Comparison of ENCODE assay signal across 38 mouse cellular contexts in the genomic region with DNA sequence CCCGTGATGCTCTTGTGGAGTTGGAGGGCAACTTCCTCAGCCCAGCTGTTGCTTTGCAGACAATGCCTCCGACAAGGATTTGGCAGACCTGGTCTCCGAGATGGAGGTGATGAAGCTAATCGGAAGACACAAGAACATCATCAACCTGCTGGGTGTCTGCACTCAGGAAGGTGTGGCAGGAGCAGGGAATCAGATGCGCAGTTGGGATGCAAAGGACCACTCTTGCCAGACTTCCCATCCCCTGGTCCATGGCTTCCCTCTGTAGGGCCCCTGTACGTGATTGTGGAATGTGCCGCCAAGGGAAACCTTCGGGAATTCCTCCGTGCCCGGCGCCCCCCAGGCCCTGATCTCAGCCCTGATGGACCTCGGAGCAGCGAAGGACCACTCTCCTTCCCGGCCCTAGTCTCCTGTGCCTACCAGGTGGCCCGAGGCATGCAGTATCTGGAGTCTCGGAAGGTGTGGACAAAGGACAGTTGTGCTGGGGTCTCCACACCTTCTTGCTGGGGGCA. TPM values are rescaled to one million over a fixed set of nuclear protein-coding genes. Genes with fewer than 3 reads are reported as not detected.
"Had no signal": no experiment of that assay in that cellular context is flagged by ENCODE, and none has a peak within 500 bp of the region (broad histone marks: within the 10 kb centered on the region; RNA-seq: fewer than 3 reads in every experiment).

No protein-coding gene starts in this region.

- DNase-seq: cerebellum, adult 9-10 months; cerebellum, adult 9-11 months; cerebellum, postnatal 10 days; cerebellum, postnatal 14 days; cerebellum, postnatal 25 days; cerebellum, postnatal 36 days; embryo, embryonic 11 days; forebrain, postnatal 0 days; gastrocnemius, adult 2 months; gastrocnemius, postnatal 10 days; gastrocnemius, postnatal 14 days; gastrocnemius, postnatal 25 days; gastrocnemius, postnatal 36 days; heart, adult 18-20 months; heart, adult 2 months had no signal

- H3K36me3 ChIP-seq: embryonic facial prominence, embryonic 10.5 days; embryonic facial prominence, embryonic 12.5 days; embryonic facial prominence, embryonic 13.5 days; embryonic facial prominence, embryonic 15.5 days; forebrain, embryonic 10.5 days; forebrain, embryonic 12.5 days; forebrain, embryonic 15.5 days had no signal

- H3K27me3 ChIP-seq: embryonic facial prominence, embryonic 12.5 days; embryonic facial prominence, embryonic 13.5 days; embryonic facial prominence, embryonic 15.5 days; forebrain, embryonic 12.5 days; forebrain, embryonic 13.5 days; forebrain, embryonic 15.5 days had no signal

- H3K4me2 ChIP-seq: embryonic facial prominence, embryonic 12.5 days; embryonic facial prominence, embryonic 13.5 days; embryonic facial prominence, embryonic 15.5 days; forebrain, embryonic 12.5 days; forebrain, embryonic 13.5 days; forebrain, embryonic 15.5 days had no signal

- H3K27ac ChIP-seq: embryonic facial prominence, embryonic 10.5 days; embryonic facial prominence, embryonic 12.5 days; embryonic facial prominence, embryonic 13.5 days; embryonic facial prominence, embryonic 15.5 days; forebrain, embryonic 10.5 days; forebrain, embryonic 12.5 days; forebrain, embryonic 13.5 days; forebrain, embryonic 15.5 days; gastrocnemius, adult 2 months; heart, adult 2 months had no signal

- H3K9me3 ChIP-seq: embryonic facial prominence, embryonic 12.5 days; embryonic facial prominence, embryonic 13.5 days; embryonic facial prominence, embryonic 15.5 days; forebrain, embryonic 12.5 days; forebrain, embryonic 15.5 days had no signal

- ATAC-seq: forebrain, embryonic 13.5 days; forebrain, embryonic 14.5 days; forebrain, embryonic 15.5 days; forebrain, embryonic 16.5 days; forebrain, postnatal 0 days had no signal

- H3K9ac ChIP-seq: embryonic facial prominence, embryonic 12.5 days; embryonic facial prominence, embryonic 13.5 days; embryonic facial prominence, embryonic 15.5 days; forebrain, embryonic 12.5 days; forebrain, embryonic 13.5 days; forebrain, embryonic 15.5 days; forebrain, postnatal 0 days had no signal

- H3K4me3 ChIP-seq: embryonic facial prominence, embryonic 10.5 days; embryonic facial prominence, embryonic 12.5 days; embryonic facial prominence, embryonic 13.5 days; embryonic facial prominence, embryonic 15.5 days; erythroblast, embryonic 14.5 days; forebrain, embryonic 10.5 days; forebrain, embryonic 12.5 days; forebrain, embryonic 13.5 days; forebrain, embryonic 15.5 days; gastrocnemius, adult 2 months; heart, adult 2 months had no signal

RNA-seq across cellular contexts. Expression of a gene that starts 13.4 kb away (rescaled TPM):
- total RNA-seq: common myeloid progenitor, adult 5-6 weeks; granulocyte monocyte progenitor cell, adult 5-6 weeks had no signal

RNA-seq across cellular contexts. Expression of a gene that starts 32.5 kb away (rescaled TPM):
- total RNA-seq: common myeloid progenitor, adult 5-6 weeks; forebrain, postnatal 0 days; gastrocnemius, adult 18-20 months; gastrocnemius, adult 2 months; gastrocnemius, adult 8-10 months; gastrocnemius, postnatal 10 days; gastrocnemius, postnatal 14 days; gastrocnemius, postnatal 25 days; gastrocnemius, postnatal 36 days; gastrocnemius, postnatal 4 days; granulocyte monocyte progenitor cell, adult 5-6 weeks; heart, adult 18-20 months; heart, adult 2 months; heart, adult 8-10 months had no signal
- polyA plus RNA-seq: cortical plate, adult 2 months; embryonic facial prominence, embryonic 10.5 days; embryonic facial prominence, embryonic 11.5 days; embryonic facial prominence, embryonic 12.5 days; embryonic facial prominence, embryonic 13.5 days; embryonic facial prominence, embryonic 14.5 days; embryonic facial prominence, embryonic 15.5 days; erythroblast, embryonic 14.5 days; forebrain, embryonic 10.5 days; forebrain, embryonic 11.5 days; forebrain, embryonic 12.5 days; forebrain, embryonic 13.5 days; forebrain, embryonic 14.5 days; forebrain, embryonic 15.5 days; forebrain, embryonic 16.5 days; forebrain, postnatal 0 days; frontal cortex, adult 2 months; gonadal fat pad, adult 2 months; heart, adult 2 months had no signal
